Mouse (Mus musculus) liver, adult 2 months (tissue): ENCODE results near the gene Tnk1.

Source experiments
- CTCF ChIP-seq: fragments of 200-500 bp; IDR thresholded peaks from 2 replicates; pipeline ENCODE4 v1.5.1; 2011; ENCODE audit warnings: low read depth, low read length, control low read depth
- POLR2A ChIP-seq: fragments of 200-500 bp; IDR thresholded peaks from 2 replicates; pipeline ENCODE4 v1.6.1; 2011; ENCODE audit warnings: low read length, control low read depth; ENCODE audit not compliant: insufficient read depth; ENCODE audit errors: extremely low read depth

- TF ChIP-seq CTCF: no peak
- TF ChIP-seq POLR2A: no peak
Observed at GRCm38 (mm10) chr11:69884663-69885062, 26.1 kb upstream of the Tnk1 start.
